Mouse (Mus musculus) hindbrain, postnatal 0 days (tissue): ENCODE measurements at regions not wholly inside any gene's neighbourhood (a gene's known extent, or its start where the extent isn't known, plus 50 kb on each side); places are given as distances from the start of the nearest gene placed in this dataset.
"Not testable (repeated sequence)": the region's sequence is repeated elsewhere in the genome, so short reads cannot be mapped to it uniquely, and the experiment has no call there.

Source experiments
- ATAC-seq: fragments of 200-750 bp; cut with Nextera tagmentation; 2 replicates; pipeline ENCODE4 v1.8.0; 2017; ENCODE audit warnings: mild to moderate bottlenecking, moderate TSS enrichment, moderate library complexity
- DNase-seq: peaks from one replicate; pipeline ENCODE4 v3.0.0-alpha.2; 2015; ENCODE audit warnings: low spot score
- H3K27ac ChIP-seq: fragments of 300-500 bp; sonication (generic); 2 replicates; pipeline ENCODE4 v1.5.1; 2014; ENCODE audit warnings: mild to moderate bottlenecking
- H3K27me3 ChIP-seq: fragments of 300-500 bp; sonication (generic); 2 replicates; pipeline ENCODE4 v1.6.1; 2014; ENCODE audit warnings: low read length, mixed read lengths; ENCODE audit not compliant: insufficient read depth
- H3K36me3 ChIP-seq: fragments of 300-500 bp; sonication (generic); 2 replicates; pipeline ENCODE4 v1.6.1; 2014; ENCODE audit warnings: low read length, mixed read lengths; ENCODE audit not compliant: insufficient read depth
- H3K4me1 ChIP-seq: fragments of 300-500 bp; sonication (generic); 2 replicates; pipeline ENCODE4 v1.6.1; 2014; ENCODE audit warnings: antibody characterized with exemption, low read length, mixed read lengths; ENCODE audit not compliant: insufficient read depth
- H3K4me2 ChIP-seq: fragments of 300-500 bp; sonication (generic); 2 replicates; pipeline ENCODE4 v1.6.1; 2014; ENCODE audit warnings: low read depth, mild to moderate bottlenecking, low read length, moderate library complexity, mixed read lengths
- H3K4me3 ChIP-seq: fragments of 300-500 bp; sonication (generic); 2 replicates; pipeline ENCODE4 v1.5.1; 2014; ENCODE audit warnings: low read length
- H3K9ac ChIP-seq: fragments of 300-500 bp; sonication (generic); replicated peaks from 2 replicates; pipeline ENCODE4 v1.6.1; 2014; ENCODE audit warnings: mild to moderate bottlenecking, low read length, moderate library complexity, mixed read lengths
- H3K9me3 ChIP-seq: fragments of 300-500 bp; sonication (generic); 2 replicates; pipeline ENCODE4 v1.6.1; 2016; ENCODE audit warnings: low read length, mixed read lengths
- CTCF ChIP-seq: IDR thresholded peaks from 2 replicates; pipeline ENCODE4 v1.5.1; 2016; ENCODE audit warnings: antibody characterized with exemption, control low read depth, low read depth
- WGBS: fragments of 180-500 bp; shearing (Covaris S2); extraction: QIAGEN DNeasy Blood & Tissue Kit; methylation state at CpG from one replicate; pipeline ENCODE4 v1.1.7; 2014; 5-methylcytosine and 5-hydroxymethylcytosine counted together

DNA sequence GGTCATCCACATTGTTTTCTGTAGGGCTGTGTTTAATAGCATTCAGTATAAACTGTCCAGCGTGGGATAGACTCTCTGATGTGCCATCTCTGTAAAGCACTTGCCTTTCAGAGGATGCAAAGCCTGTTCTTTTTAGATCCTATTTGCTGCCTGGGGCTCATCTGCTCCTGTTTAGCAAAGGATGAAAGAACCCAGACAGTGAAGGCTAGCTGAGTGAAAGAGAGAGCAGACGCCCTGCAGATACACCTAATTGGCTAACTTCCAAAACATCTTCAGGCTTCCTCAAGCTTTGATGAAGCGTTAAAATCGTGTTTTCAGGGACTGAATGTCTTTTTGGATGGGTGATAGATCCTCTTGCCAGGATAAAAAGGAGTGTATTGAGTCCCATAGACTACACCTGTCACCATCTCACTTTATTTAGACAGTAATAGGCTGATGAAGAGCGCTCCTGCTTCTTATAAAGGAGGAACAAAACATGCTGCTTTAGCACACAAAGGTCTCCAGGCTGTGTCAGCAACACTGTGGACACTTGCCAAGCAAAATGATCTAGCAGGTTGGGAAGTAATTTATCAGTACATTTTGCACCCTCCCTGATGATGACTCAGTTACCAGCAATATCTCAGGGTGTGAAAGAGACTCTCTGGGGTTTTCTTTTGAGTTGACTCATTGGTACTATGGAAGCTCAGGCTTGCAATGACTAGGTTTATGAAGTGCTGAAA lies 4717.3 kb downstream of the 9330182O14Rik start:
- Histone ChIP-seq H3K27me3 (no peaks in the 10 kb centered on the region), H3K36me3 (no peaks in the 10 kb centered on the region), H3K4me1 (no peaks in the 10 kb centered on the region; the same call in 1 of the 2 replicates), H3K9ac (no peak overlapping the region), H3K4me3 (no peak overlapping the region), H3K9me3 (no peaks in the 10 kb centered on the region), H3K4me2 (no peak overlapping the region), H3K27ac (no peak overlapping the region)
- WGBS: 18% methylated on average over 5 of the region's 5 CpGs
- TF ChIP-seq CTCF: no peak
- ATAC-seq: 0 out of 2 replicates have a peak, but pooled peaks have one; percentile 38
- DNase-seq: peak; percentile 52

DNA sequence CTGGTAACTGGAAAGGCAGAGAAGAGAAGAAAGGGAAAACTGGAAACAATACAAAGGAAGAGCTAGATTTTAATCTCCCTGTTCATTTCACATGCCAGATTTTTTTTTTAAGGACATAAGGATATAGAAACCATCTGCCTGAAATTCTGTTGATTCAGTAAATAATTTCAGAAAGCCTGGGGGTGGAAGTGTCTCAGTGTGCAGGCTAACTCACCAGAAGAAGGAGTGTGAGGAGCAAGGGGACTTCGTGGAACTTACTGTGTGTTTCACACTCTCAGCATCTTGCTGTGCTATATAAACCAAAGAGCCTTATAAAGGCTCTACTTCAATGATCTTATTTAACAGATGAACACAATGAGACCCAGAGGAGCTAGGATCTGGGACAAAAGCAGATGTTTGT lies 4722.9 kb downstream of the 9330182O14Rik start:
- TF ChIP-seq CTCF: no peak
- 38% methylated on average over 1 of the region's 1 CpGs for WGBS
- Histone ChIP-seq H3K4me3 (no peak overlapping the region), H3K4me2 (no peak overlapping the region), H3K36me3 (no peaks in the 10 kb centered on the region), H3K27me3 (no peaks in the 10 kb centered on the region), H3K4me1 (no peaks in the 10 kb centered on the region), H3K9ac (no peak overlapping the region), H3K27ac (no peak overlapping the region), H3K9me3 (no peaks in the 10 kb centered on the region)
- DNase-seq (no peak), ATAC-seq (no peak)

DNA sequence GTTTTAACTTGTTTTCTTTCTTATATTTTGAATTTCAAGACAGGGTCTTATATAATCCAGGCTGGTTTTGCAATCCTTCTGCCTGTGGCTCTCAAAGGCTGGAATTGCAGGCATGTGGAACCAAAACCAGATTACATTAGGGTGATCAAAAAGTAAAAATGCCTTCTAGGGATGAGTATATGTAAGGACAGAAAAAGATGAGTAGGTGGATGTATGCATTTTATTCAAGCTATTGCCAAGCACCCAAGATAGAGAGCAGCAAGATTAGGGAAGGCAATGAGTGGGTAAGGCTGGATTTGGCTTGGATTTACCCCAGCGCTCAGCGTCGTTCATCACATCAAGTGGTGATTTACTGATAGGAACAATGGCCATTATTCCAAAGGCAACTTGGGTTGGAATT lies 4725.2 kb downstream of the 9330182O14Rik start:
- Histone ChIP-seq H3K27ac (no peak overlapping the region), H3K4me2 (no peak overlapping the region), H3K4me3 (no peak overlapping the region), H3K9me3 (no peaks in the 10 kb centered on the region), H3K27me3 (no peaks in the 10 kb centered on the region), H3K36me3 (no peaks in the 10 kb centered on the region), H3K4me1 (no peaks in the 10 kb centered on the region), H3K9ac (no peak overlapping the region)
- 77% methylated on average over 3 of the region's 3 CpGs for WGBS
- DNase-seq: no peak
- TF ChIP-seq CTCF: no peak
- no peak for ATAC-seq

DNA sequence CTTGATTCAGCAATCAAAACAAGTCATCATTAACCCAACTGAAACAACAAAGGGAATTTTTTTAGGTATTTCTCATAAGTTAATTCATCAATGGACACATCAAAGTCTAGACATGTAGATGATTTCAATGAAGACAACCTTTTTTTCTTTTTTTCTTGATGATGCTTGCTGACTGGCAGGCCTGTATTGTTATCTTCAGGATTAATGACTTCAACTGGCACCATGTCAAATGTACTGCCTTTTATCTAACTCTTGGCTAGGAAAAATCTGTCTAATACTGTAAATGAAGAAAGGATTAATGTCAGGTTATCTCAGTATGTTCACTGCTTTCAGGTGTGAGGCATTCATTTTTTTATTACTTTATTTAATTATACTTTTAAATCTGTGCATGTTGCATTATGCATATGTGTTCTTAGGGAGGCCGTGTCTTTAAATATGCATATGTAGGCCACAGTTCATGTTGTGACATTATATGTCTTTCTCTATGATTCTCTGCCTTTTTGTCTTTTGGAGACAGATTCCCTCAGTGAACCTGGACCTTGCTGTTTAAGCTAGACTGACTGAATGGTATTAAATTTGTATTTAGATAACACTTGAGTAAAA lies 4726.1 kb downstream of the 9330182O14Rik start:
- H3K4me1 ChIP-seq: no peaks in the 10 kb centered on the region
- no peak overlapping the region for H3K9ac ChIP-seq
- no peak overlapping the region for H3K4me2 ChIP-seq
- DNase-seq (no peak), ATAC-seq (no peak)
- no peak overlapping the region for H3K27ac ChIP-seq
- 38% methylated on average over 1 of the region's 1 CpGs for WGBS
- H3K4me3 ChIP-seq: no peak overlapping the region
- no peaks in the 10 kb centered on the region for H3K27me3 ChIP-seq
- H3K9me3 ChIP-seq: no peaks in the 10 kb centered on the region
- no peak for TF ChIP-seq CTCF
- no peaks in the 10 kb centered on the region for H3K36me3 ChIP-seq

DNA sequence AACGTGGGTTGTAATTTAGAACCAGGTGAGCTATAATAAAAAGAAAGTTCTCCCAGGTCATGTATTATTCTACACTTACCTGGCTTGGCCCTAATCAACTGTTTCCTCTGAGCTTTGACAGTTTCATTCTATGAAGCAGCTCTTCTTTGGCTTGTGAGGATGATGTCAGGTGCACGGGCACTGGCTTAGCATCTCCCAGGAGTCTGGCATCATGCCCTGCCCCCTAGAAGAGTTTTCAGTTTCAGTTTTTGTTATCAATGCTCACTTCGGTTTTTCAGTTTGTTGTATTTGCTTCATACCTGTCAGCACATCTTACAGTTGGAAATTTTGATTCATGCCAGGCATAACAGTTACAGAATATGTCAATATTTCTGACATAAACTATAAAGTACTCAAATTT lies 4734.4 kb downstream of the 9330182O14Rik start:
- DNase-seq: no peak
- no peak overlapping the region for H3K4me2 ChIP-seq
- no peaks in the 10 kb centered on the region for H3K36me3 ChIP-seq
- H3K4me1 ChIP-seq: no peaks in the 10 kb centered on the region
- no peak for ATAC-seq
- H3K27me3 ChIP-seq: no peaks in the 10 kb centered on the region
- WGBS: 73% methylated on average over 3 of the region's 3 CpGs
- no peak overlapping the region for H3K4me3 ChIP-seq
- no peak for TF ChIP-seq CTCF
- H3K9me3 ChIP-seq: no peaks in the 10 kb centered on the region
- H3K9ac ChIP-seq: no peak overlapping the region
- H3K27ac ChIP-seq: no peak overlapping the region

DNA sequence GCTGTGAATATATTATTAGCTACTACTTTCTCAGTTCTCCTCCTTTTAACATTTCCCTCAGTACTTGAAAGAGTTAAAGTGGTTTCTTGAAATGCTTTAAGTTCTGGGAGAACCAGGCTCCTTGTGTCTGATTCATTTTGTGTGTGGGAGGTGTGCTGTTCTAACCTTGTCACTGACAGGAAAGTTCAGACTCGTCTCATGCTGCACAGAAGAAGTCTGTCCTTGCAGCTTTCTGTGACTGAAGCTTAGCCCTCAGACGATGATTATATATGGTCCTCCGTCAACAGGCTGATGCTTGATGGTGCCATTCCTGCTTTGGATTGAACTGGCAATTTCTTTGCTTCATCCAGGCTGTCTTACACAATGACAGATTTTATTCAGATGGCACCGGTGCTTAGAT lies 4734.9 kb downstream of the 9330182O14Rik start:
- WGBS: 56% methylated on average over 4 of the region's 4 CpGs
- H3K4me2 ChIP-seq: no peak overlapping the region
- H3K9ac ChIP-seq: no peak overlapping the region
- H3K4me1 ChIP-seq: no peaks in the 10 kb centered on the region
- H3K4me3 ChIP-seq: no peak overlapping the region
- no peak for TF ChIP-seq CTCF
- no peaks in the 10 kb centered on the region for H3K27me3 ChIP-seq
- H3K27ac ChIP-seq: no peak overlapping the region
- no peaks in the 10 kb centered on the region for H3K36me3 ChIP-seq
- no peaks in the 10 kb centered on the region for H3K9me3 ChIP-seq
- ATAC-seq (no peak), DNase-seq (no peak)

DNA sequence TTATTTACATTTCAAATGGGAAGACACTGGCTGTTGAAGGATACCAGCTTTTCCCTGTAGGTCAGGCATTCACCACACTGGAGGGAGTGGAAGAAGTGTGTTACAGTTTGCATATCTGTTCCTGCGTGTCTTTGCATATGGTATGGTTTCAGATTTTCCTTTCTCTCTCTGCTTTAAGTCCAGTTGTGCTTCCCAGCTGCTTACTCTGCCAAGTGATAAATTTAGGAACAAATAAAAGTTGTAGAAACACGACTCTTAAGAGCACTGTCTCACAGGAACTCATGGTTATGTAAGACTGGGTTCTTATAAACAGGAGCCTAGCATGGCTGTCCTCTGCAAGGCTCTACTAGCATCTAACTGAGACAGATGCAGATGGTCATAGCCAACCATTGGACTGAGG lies 4735.5 kb downstream of the 9330182O14Rik start:
- WGBS: 90% methylated on average over 2 of the region's 2 CpGs
- TF ChIP-seq CTCF: no peak
- no peaks in the 10 kb centered on the region for H3K4me1 ChIP-seq
- no peak for ATAC-seq
- H3K4me3 ChIP-seq: no peak overlapping the region
- H3K9me3 ChIP-seq: no peaks in the 10 kb centered on the region
- H3K36me3 ChIP-seq: no peaks in the 10 kb centered on the region
- no peak for DNase-seq
- H3K9ac ChIP-seq: no peak overlapping the region
- H3K27me3 ChIP-seq: no peaks in the 10 kb centered on the region
- H3K27ac ChIP-seq: no peak overlapping the region
- H3K4me2 ChIP-seq: no peak overlapping the region

DNA sequence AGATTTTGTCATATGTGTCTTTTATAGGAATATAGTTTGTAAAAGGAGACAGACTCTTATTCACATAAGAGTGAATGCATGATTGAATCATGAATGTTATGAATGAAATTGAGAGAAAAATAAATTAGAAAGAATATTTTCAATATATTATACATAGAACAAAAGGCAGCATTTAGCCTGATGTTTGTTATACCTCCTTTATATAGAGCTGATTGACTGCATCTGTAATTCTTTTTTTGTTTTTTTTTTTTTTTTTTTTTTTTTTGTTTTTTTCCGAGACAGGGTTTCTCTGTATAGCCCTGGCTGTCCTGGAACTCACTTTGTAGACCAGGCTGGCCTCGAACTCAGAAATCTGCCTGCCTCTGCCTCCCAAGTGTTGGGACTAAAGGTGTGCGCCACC lies 4736.8 kb downstream of the 9330182O14Rik start:
- H3K4me2 ChIP-seq, H3K9ac ChIP-seq, DNase-seq, H3K27ac ChIP-seq, H3K4me1 ChIP-seq, H3K27me3 ChIP-seq, ATAC-seq, H3K4me3 ChIP-seq, H3K9me3 ChIP-seq, H3K36me3 ChIP-seq: not testable (repeated sequence)
- WGBS: 89% methylated on average over 3 of the region's 3 CpGs
